Mouse (Mus musculus) heart, embryonic 14.5 days (tissue): ENCODE results near the gene Ctbp2. TPM values are rescaled to one million over a fixed set of nuclear protein-coding genes. Genes with fewer than 3 reads are reported as not detected.
A peak's percentile ranks its signal among the peaks of the same experiment; 100 is the strongest.

Experiments
- ATAC-seq: fragments of 200-750 bp; cut with Nextera tagmentation; 2 replicates; pipeline ENCODE4 v1.8.0; 2017; ENCODE audit warnings: low read depth, moderate TSS enrichment; ENCODE audit not compliant: insufficient number of reproducible peaks, insufficient read depth, low FRiP score
- H3K27ac ChIP-seq, 2 experiments: fragments of 200-500 bp in 1 of 2; fragments of 300-500 bp in 1 of 2; sonication (generic) in 1 of 2; replicated peaks in 1 of 2; 2 replicates each; pipeline ENCODE4 v1.5.1; 2012 to 2014; ENCODE audit warnings: low read depth in 2 of 2, low read length in 2 of 2, control low read depth in 1 of 2, mild to moderate bottlenecking in 1 of 2, mixed read lengths in 1 of 2; ENCODE audit not compliant: control insufficient read depth in 1 of 2, insufficient read depth in 1 of 2
- H3K27me3 ChIP-seq: fragments of 300-500 bp; sonication (generic); 2 replicates; pipeline ENCODE4 v1.6.1; 2014; ENCODE audit warnings: mild to moderate bottlenecking, low read length, control low read depth; ENCODE audit not compliant: control insufficient read depth, insufficient read depth
- H3K36me3 ChIP-seq: fragments of 300-500 bp; sonication (generic); 2 replicates; pipeline ENCODE4 v1.6.1; 2014; ENCODE audit warnings: mild to moderate bottlenecking, control low read depth, low read length, mixed read lengths; ENCODE audit not compliant: control insufficient read depth, insufficient read depth
- H3K4me1 ChIP-seq, 2 experiments: fragments of 200-500 bp in 1 of 2; fragments of 300-500 bp in 1 of 2; sonication (generic) in 1 of 2; 2 replicates each; pipeline ENCODE4 v1.6.1; 2012 to 2014; ENCODE audit warnings: low read length in 2 of 2, control low read depth in 1 of 2, mixed read lengths in 1 of 2; ENCODE audit not compliant: control insufficient read depth in 2 of 2, insufficient read depth in 2 of 2
- H3K4me2 ChIP-seq: fragments of 300-500 bp; sonication (generic); 2 replicates; pipeline ENCODE4 v1.6.1; 2014; ENCODE audit warnings: mild to moderate bottlenecking, low read length
- H3K4me3 ChIP-seq, 2 experiments: fragments of 200-500 bp in 1 of 2; fragments of 300-500 bp in 1 of 2; sonication (generic) in 1 of 2; 2 replicates each; pipeline ENCODE4 v1.5.1; 2012 to 2014; ENCODE audit warnings: low read length in 2 of 2, mild to moderate bottlenecking in 2 of 2, control low read depth in 1 of 2, low read depth in 1 of 2, moderate library complexity in 1 of 2; ENCODE audit not compliant: control insufficient read depth in 1 of 2, insufficient read depth in 1 of 2
- H3K9ac ChIP-seq: fragments of 300-500 bp; sonication (generic); 2 replicates; pipeline ENCODE4 v1.6.1; 2014; ENCODE audit warnings: mild to moderate bottlenecking, low read length
- H3K9me3 ChIP-seq: fragments of 300-500 bp; sonication (generic); 2 replicates; pipeline ENCODE4 v1.6.1; 2016; ENCODE audit warnings: low read length, control low read depth; ENCODE audit not compliant: control insufficient read depth
- WGBS: fragments of 180-500 bp; shearing (Covaris S2); extraction: QIAGEN DNeasy Blood & Tissue Kit; methylation state at CpG from one replicate; pipeline ENCODE4 v1.1.7; 2014; 5-methylcytosine and 5-hydroxymethylcytosine counted together
- polyA plus RNA-seq: library from polyadenylated mRNA; unstranded; fragments of >200 nt; fragmentation: Nextera tagmentation; extraction: Ambion mirVana; gene quantifications from 2 replicates; pipeline ENCODE4 v1.2.1, GENCODE M21; 2014

Ctbp2 gene
- polyA plus RNA-seq, 1 experiment from 2014 or later: 54.3 TPM

DNA sequence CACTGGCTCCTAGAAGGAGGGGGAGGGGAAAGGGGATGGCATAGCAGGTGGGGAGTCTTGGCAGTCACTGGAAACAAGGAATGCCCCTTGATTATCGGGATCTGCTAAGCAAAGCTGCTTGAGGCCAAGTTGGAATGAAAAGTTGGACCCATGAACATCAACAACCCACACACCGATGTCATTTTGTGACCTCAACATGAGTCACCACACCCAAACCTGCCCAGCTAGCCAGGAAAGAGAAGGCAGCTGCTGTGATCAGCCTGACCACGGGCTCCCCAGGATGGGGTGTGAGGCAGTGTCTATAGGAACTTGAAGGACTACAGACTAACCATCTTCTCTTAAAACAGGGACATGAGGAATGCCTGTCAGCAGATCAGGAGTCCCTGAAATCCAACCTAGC is 38.7 kb downstream of the Ctbp2 start:
- H3K9me3 ChIP-seq: no peaks in the 10 kb centered on the region
- no peak overlapping the region for H3K27ac ChIP-seq
- peaks cover 16 to 34% of the 10 kb centered on the region in 2 experiments for H3K4me1 ChIP-seq
- H3K27me3 ChIP-seq: no peaks in the 10 kb centered on the region
- H3K4me3 ChIP-seq: no peak overlapping the region
- peaks cover 17% of the 10 kb centered on the region for H3K36me3 ChIP-seq
- no peak for ATAC-seq
- no peak overlapping the region for H3K9ac ChIP-seq
- 85% methylated on average over 3 of the region's 3 CpGs for WGBS
- no peak overlapping the region for H3K4me2 ChIP-seq

DNA sequence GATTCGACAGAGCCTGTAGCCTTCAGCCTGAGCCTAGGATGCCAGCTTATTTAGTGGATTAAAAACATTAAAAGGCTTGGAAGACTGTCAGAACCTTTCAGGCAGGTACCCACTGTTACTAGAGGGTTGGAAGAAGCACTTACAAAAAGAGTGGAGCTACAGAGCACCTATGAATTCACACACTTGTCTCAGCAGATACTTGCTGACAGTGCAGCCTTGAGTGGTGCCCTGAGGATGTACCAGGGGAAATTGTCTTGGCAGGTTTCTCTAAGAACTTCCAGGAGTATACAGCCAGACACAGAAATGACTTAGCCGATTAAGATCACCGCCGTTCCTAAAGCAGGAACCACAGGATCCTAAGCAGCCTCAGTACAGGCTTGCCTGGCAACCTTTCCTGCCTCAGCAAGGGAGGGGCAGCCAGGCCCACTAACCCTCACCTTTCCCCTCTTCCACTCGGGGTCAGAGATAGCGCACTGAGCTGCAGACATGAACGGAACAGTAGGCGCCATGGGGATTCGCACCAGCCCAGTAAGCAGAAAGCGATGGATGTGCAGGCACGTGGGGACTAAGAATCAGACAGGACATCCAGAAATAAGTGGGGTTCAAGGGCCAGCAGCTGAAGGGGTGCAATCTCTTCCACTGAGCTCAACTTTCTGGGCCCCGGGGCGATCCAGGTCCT is 40.1 kb downstream of the Ctbp2 start:
- Histone ChIP-seq H3K27ac (no peak overlapping the region), H3K27me3 (no peaks in the 10 kb centered on the region), H3K36me3 (peaks cover 29% of the 10 kb centered on the region), H3K4me2 (no peak overlapping the region), H3K9me3 (no peaks in the 10 kb centered on the region), H3K9ac (no peak overlapping the region), H3K4me1 (peaks cover 11 to 28% of the 10 kb centered on the region in 2 experiments), H3K4me3 (no peak overlapping the region)
- no peak for ATAC-seq
- 73% methylated on average over 13 of the region's 13 CpGs for WGBS

DNA sequence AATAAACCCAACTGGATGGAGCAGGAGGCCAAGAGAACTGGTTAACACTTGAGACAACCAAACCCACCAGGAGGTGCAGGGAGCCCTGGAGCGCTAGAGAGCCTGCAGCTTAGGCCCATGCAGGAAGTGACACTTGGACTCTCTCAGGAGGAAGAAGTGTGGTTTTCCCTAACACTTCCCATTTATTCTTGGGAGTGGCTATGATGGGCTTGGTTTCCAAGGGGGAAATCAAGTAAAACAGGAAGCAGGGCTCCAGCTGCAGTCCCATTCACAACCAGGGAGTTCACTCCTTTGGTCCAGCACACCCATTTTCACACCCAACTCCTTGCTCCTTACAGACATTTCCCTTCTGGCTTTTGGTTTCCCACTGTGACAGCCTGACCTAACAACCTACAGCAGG is 45.2 kb downstream of the Ctbp2 start:
- peaks cover 0 to 9% of the 10 kb centered on the region in 2 experiments; a peak in 3 of 4 replicates for H3K4me1 ChIP-seq
- H3K27ac ChIP-seq: no peak overlapping the region
- H3K27me3 ChIP-seq: no peaks in the 10 kb centered on the region
- WGBS: 88% methylated on average over 1 of the region's 1 CpGs
- H3K9me3 ChIP-seq: no peaks in the 10 kb centered on the region
- peaks cover 51% of the 10 kb centered on the region for H3K36me3 ChIP-seq
- no peak overlapping the region for H3K4me3 ChIP-seq
- no peak overlapping the region for H3K9ac ChIP-seq
- ATAC-seq: no peak
- H3K4me2 ChIP-seq: no peak overlapping the region

DNA sequence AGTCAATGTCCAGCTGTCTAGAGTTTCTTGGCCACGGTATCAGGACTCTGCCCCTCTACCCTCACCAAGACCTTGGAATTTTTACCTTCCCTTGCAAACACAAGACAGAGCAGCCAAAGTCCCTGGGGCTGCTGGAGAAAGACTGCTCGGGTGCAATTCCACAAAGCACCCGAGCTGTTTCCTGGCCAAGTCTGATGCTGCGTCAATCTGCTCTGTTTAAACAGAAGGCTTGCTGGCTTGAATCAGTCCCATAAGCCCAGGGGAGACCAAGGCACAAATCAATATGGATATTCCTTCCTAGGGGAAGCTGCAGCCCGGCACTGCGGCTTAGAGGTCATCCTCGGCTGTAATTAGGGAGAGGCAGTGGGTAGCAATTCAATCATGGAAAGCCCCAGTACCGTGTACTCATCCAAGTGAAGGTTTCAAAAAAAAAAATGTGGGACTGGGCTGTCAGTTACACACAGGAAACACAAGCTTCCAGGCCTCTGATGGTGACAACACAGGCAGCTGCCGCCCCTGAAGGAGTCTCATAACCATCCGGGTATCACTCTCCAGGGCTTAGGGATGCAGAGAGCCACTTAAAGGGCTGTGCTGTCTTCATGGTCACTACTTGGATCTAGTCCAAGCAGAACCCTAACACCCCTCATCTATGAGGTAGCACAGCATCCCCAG is 49.6 kb downstream of the Ctbp2 start:
- ATAC-seq: no peak
- 73% methylated on average over 10 of the region's 10 CpGs for whole genome bisulfite sequencing
- Histone ChIP-seq H3K4me1 (peaks cover 13 to 29% of the 10 kb centered on the region in 2 experiments), H3K27me3 (no peaks in the 10 kb centered on the region), H3K36me3 (peaks cover 56% of the 10 kb centered on the region), H3K4me2 (no peak overlapping the region), H3K27ac (no peak overlapping the region), H3K9me3 (no peaks in the 10 kb centered on the region), H3K9ac (no peak overlapping the region), H3K4me3 (no peak overlapping the region)

DNA sequence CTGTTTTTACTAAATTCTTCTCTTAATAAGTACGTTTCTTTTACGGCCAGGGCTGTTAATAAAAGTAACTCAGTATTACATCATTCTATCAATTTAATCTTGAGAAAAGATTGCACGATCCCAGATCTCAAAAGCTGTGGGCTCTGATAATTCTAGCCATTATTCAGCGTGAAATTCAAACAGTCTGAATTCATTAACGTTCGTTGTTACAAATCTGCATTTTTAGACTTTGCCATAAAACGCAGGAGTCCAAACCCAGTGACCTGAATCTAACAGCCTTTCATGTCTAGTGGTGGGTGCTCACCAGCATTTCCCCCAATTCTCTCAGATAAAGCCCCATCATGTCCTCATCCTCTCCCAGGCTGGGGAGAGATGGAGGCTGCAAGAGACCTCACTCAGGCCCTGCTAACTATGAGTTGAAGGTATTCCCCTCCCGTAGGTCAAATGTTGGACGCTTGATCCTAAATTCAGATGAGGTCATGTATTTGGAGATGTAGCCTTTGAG is 51.0 kb downstream of the Ctbp2 start:
- Histone ChIP-seq H3K9ac (no peak overlapping the region), H3K27me3 (no peaks in the 10 kb centered on the region), H3K27ac (no peak overlapping the region), H3K36me3 (peaks cover 50% of the 10 kb centered on the region), H3K4me1 (peaks cover 13 to 26% of the 10 kb centered on the region in 2 experiments), H3K4me3 (no peak overlapping the region), H3K9me3 (no peaks in the 10 kb centered on the region), H3K4me2 (no peak overlapping the region)
- ATAC-seq: no peak
- WGBS: 92% methylated on average over 9 of the region's 9 CpGs

DNA sequence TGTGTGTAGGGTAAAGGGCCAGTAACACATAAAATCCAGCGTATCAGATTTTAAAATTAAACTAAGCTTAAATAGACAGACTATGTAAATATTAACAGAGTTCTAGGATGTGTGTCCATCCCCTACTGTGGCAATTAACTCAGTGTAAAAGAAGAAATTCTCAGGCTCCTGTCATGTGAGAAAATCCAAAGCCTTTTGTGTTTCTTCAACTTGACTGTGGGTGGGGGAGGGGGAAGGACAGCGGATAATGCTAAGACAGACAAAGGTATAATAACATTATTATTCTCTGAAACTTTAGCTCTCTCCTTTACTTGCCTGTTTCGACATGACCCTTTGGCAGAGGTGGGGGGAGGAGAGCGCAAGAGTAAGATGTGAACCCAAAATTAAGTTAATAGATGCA is 51.6 kb downstream of the Ctbp2 start:
- Histone ChIP-seq H3K27me3 (no peaks in the 10 kb centered on the region), H3K36me3 (peaks cover 48% of the 10 kb centered on the region), H3K4me2 (no peak overlapping the region), H3K4me1 (peaks cover 16 to 32% of the 10 kb centered on the region in 2 experiments), H3K9me3 (no peaks in the 10 kb centered on the region), H3K9ac (no peak overlapping the region), H3K27ac (no peak overlapping the region), H3K4me3 (no peak overlapping the region)
- 92% methylated on average over 4 of the region's 4 CpGs for WGBS
- no peak for ATAC-seq

DNA sequence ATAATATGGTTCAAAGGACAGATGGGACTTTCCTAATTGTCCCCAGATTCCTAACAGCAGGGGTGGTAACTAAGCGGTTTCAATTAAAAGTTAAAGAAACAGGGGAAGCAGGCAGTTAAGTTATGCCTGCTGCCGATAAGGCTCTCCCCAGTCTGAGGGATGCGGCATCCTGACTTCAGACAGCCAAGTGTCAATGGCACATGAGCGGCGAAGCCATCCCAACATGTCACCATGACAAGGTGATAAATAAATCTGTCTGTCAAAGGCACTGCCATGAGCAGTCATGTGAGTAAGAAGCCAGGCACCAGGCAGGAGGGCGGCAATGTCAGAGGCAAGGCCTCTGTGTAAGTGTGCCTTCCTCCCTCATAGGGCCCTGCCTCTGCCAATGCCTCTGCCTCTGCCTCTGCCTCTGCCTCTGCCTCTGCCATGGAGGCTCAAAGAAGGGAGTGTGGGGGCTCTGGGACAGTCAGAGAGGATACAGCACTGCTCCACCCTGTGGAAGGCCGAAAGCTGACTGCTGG is 56.8 kb downstream of the Ctbp2 start:
- Histone ChIP-seq H3K27ac (peak overlapping the region; percentile 37 to 79), H3K4me2 (no peak overlapping the region), H3K9ac (peak overlapping the region; percentile 22; the same call in 1 of the 2 replicates), H3K36me3 (peaks cover 45% of the 10 kb centered on the region), H3K27me3 (no peaks in the 10 kb centered on the region), H3K9me3 (no peaks in the 10 kb centered on the region), H3K4me3 (no peak overlapping the region), H3K4me1 (peaks cover 28 to 62% of the 10 kb centered on the region in 2 experiments)
- 0 out of 2 replicates have a peak, but pooled peaks have one; percentile 14 for ATAC-seq
- 40% methylated on average over 7 of the region's 7 CpGs for WGBS
